Mouse (Mus musculus): ENCODE results near the gene Slc25a10. TPM values are rescaled to one million over a fixed set of nuclear protein-coding genes. Genes with fewer than 3 reads are reported as not detected.

Gene Slc25a10
- polyA plus RNA-seq, 1 experiment from 2014 or later: 73.8 TPM

GRCm38 (mm10) chr11:120455413-120455812, 36.2 kb upstream of the Slc25a10 start:
- Histone ChIP-seq H3K9ac (ENCODE audit: low read length) (no peak overlapping the region), H3K4me1 (replicated peaks; ENCODE audit: control insufficient read depth, insufficient read depth, low read length) (peaks cover 7% of the 10 kb centered on the region), H3K4me3 (ENCODE audit: low read length) (no peak overlapping the region), H3K9me3 (ENCODE audit: control insufficient read depth, low read length) (no peaks in the 10 kb centered on the region), H3K27me3 (ENCODE audit: control insufficient read depth, insufficient read depth, low read depth, low read length) (no peaks in the 10 kb centered on the region), H3K36me3 (ENCODE audit: control insufficient read depth, insufficient read depth, low read length) (peaks cover 9% of the 10 kb centered on the region), H3K27ac (ENCODE audit: low read length) (no peak overlapping the region), H3K4me2 (ENCODE audit: low read depth, low read length) (no peak overlapping the region)
- ATAC-seq (ENCODE audit: low read depth): no peak
- 92% methylated on average over 7 of the region's 7 CpGs for WGBS

- H3K9me3 ChIP-seq (ENCODE audit: control insufficient read depth, low read length): no peaks in the 10 kb centered on the region
- H3K4me3 ChIP-seq (ENCODE audit: low read length): peak overlapping the region; percentile 65
- peaks cover 7% of the 10 kb centered on the region for H3K4me1 ChIP-seq (replicated peaks; ENCODE audit: control insufficient read depth, insufficient read depth, low read length)
- peak overlapping the region; percentile 56 for H3K27ac ChIP-seq (ENCODE audit: low read length)
- H3K4me2 ChIP-seq (ENCODE audit: low read depth, low read length): peak overlapping the region; percentile 80
- 20% methylated on average over 14 of the region's 14 CpGs for WGBS
- H3K27me3 ChIP-seq (ENCODE audit: control insufficient read depth, insufficient read depth, low read depth, low read length): no peaks in the 10 kb centered on the region
- peak overlapping the region; percentile 80 for H3K9ac ChIP-seq (ENCODE audit: low read length)
- H3K36me3 ChIP-seq (ENCODE audit: control insufficient read depth, insufficient read depth, low read length): peaks cover 9% of the 10 kb centered on the region
- ATAC-seq (ENCODE audit: low read depth): peak; percentile 7; the same call in 1 of the 2 replicates
These were observed 34.3 kb upstream of the Slc25a10 start for GRCm38 (mm10) chr11:120457370-120457769.

- whole genome bisulfite sequencing: 3% methylated on average over 62 of the region's 62 CpGs
- peak within 1 kb of the TSS; percentile 80 for H3K9ac ChIP-seq (ENCODE audit: low read length)
- peaks cover 9% of the 10 kb centered on the region for H3K36me3 ChIP-seq (ENCODE audit: control insufficient read depth, insufficient read depth, low read length)
- peak within 1 kb of the TSS; percentile 65 for H3K4me3 ChIP-seq (ENCODE audit: low read length)
- no peaks in the 10 kb centered on the region for H3K27me3 ChIP-seq (ENCODE audit: control insufficient read depth, insufficient read depth, low read depth, low read length)
- peaks cover 7% of the 10 kb centered on the region for H3K4me1 ChIP-seq (replicated peaks; ENCODE audit: control insufficient read depth, insufficient read depth, low read length)
- peak within 1 kb of the TSS; percentile 56 for H3K27ac ChIP-seq (ENCODE audit: low read length)
- H3K4me2 ChIP-seq (ENCODE audit: low read depth, low read length): peak within 1 kb of the TSS; percentile 80
- H3K9me3 ChIP-seq (ENCODE audit: control insufficient read depth, low read length): no peaks in the 10 kb centered on the region
- peak; percentile 95 for ATAC-seq (ENCODE audit: low read depth)
These were observed 33.6 kb upstream of the Slc25a10 start, which contains the start of the genes Oxld1 and Ccdc137 for GRCm38 (mm10) chr11:120457772-120458751. TSS of gene Oxld1 (minus strand) at chr11:120458068. TSS of gene Ccdc137 (plus strand) at chr11:120458115.

GRCm38 (mm10) chr11:120458847-120459597, 32.6 kb upstream of the Slc25a10 start:
- Histone ChIP-seq H3K4me2 (ENCODE audit: low read depth, low read length) (peak overlapping the region; percentile 80), H3K4me3 (ENCODE audit: low read length) (peak overlapping the region; percentile 65), H3K9me3 (ENCODE audit: control insufficient read depth, low read length) (no peaks in the 10 kb centered on the region), H3K27me3 (ENCODE audit: control insufficient read depth, insufficient read depth, low read depth, low read length) (no peaks in the 10 kb centered on the region), H3K27ac (ENCODE audit: low read length) (no peak overlapping the region), H3K4me1 (replicated peaks; ENCODE audit: control insufficient read depth, insufficient read depth, low read length) (peaks cover 7% of the 10 kb centered on the region), H3K9ac (ENCODE audit: low read length) (peak overlapping the region; percentile 80), H3K36me3 (ENCODE audit: control insufficient read depth, insufficient read depth, low read length) (peaks cover 9% of the 10 kb centered on the region)
- 58% methylated on average over 6 of the region's 6 CpGs for WGBS
- no peak for ATAC-seq (ENCODE audit: low read depth)

GRCm38 (mm10) chr11:120463536-120463935, 28.1 kb upstream of the Slc25a10 start:
- WGBS: 81% methylated on average over 2 of the region's 2 CpGs
- ATAC-seq (ENCODE audit: low read depth): no peak
- H3K36me3 ChIP-seq (ENCODE audit: control insufficient read depth, insufficient read depth, low read length): peaks cover 11% of the 10 kb centered on the region

GRCm38 (mm10) chr11:120464365-120464764, 27.3 kb upstream of the Slc25a10 start:
- Histone ChIP-seq H3K4me2 (ENCODE audit: low read depth, low read length) (no peak overlapping the region), H3K9me3 (ENCODE audit: control insufficient read depth, low read length) (no peaks in the 10 kb centered on the region), H3K27ac (ENCODE audit: low read length) (no peak overlapping the region), H3K27me3 (ENCODE audit: control insufficient read depth, insufficient read depth, low read depth, low read length) (no peaks in the 10 kb centered on the region), H3K4me1 (replicated peaks; ENCODE audit: control insufficient read depth, insufficient read depth, low read length) (peaks cover 16% of the 10 kb centered on the region), H3K36me3 (ENCODE audit: control insufficient read depth, insufficient read depth, low read length) (peaks cover 9% of the 10 kb centered on the region), H3K9ac (ENCODE audit: low read length) (no peak overlapping the region), H3K4me3 (ENCODE audit: low read length) (no peak overlapping the region)
- 79% methylated on average over 5 of the region's 5 CpGs for WGBS
- ATAC-seq (ENCODE audit: low read depth): no peak

More at GRCm38 (mm10) chr11:120463536-120463935, 28.1 kb upstream of the Slc25a10 start:
- Histone ChIP-seq H3K4me1 (replicated peaks; ENCODE audit: control insufficient read depth, insufficient read depth, low read length) (peaks cover 22% of the 10 kb centered on the region), H3K9ac (ENCODE audit: low read length) (no peak overlapping the region), H3K4me2 (ENCODE audit: low read depth, low read length) (no peak overlapping the region), H3K4me3 (ENCODE audit: low read length) (no peak overlapping the region), H3K27me3 (ENCODE audit: control insufficient read depth, insufficient read depth, low read depth, low read length) (no peaks in the 10 kb centered on the region), H3K9me3 (ENCODE audit: control insufficient read depth, low read length) (no peaks in the 10 kb centered on the region), H3K27ac (ENCODE audit: low read length) (no peak overlapping the region)

- ATAC-seq (ENCODE audit: low read depth): no peak
- no peak overlapping the region for H3K4me2 ChIP-seq (ENCODE audit: low read depth, low read length)
- 87% methylated on average over 4 of the region's 4 CpGs for WGBS
These were observed 26.1 kb upstream of the Slc25a10 start for GRCm38 (mm10) chr11:120465521-120465920.

GRCm38 (mm10) chr11:120467051-120467735, 24.4 kb upstream of the Slc25a10 start, which contains the start of gene Arl16:
TSS of gene Arl16 (minus strand) at chr11:120467607.
- H3K4me2 ChIP-seq (ENCODE audit: low read depth, low read length): peak within 1 kb of the TSS; percentile 94
- H3K27me3 ChIP-seq (ENCODE audit: control insufficient read depth, insufficient read depth, low read depth, low read length): no peaks in the 10 kb centered on the region
- WGBS: under 1% methylated on average over 51 of the region's 54 CpGs
- peak within 1 kb of the TSS; percentile 90 for H3K9ac ChIP-seq (ENCODE audit: low read length)
- H3K4me3 ChIP-seq (ENCODE audit: low read length): peak within 1 kb of the TSS; percentile 96
- peaks cover 16% of the 10 kb centered on the region for H3K4me1 ChIP-seq (replicated peaks; ENCODE audit: control insufficient read depth, insufficient read depth, low read length)
- peak; percentile 100 for ATAC-seq (ENCODE audit: low read depth)
- peak within 1 kb of the TSS; percentile 65 for H3K27ac ChIP-seq (ENCODE audit: low read length)
- H3K9me3 ChIP-seq (ENCODE audit: control insufficient read depth, low read length): no peaks in the 10 kb centered on the region
- H3K36me3 ChIP-seq (ENCODE audit: control insufficient read depth, insufficient read depth, low read length): peaks cover 10% of the 10 kb centered on the region

More at GRCm38 (mm10) chr11:120465521-120465920, 26.1 kb upstream of the Slc25a10 start:
- Histone ChIP-seq H3K9ac (ENCODE audit: low read length) (no peak overlapping the region), H3K27me3 (ENCODE audit: control insufficient read depth, insufficient read depth, low read depth, low read length) (no peaks in the 10 kb centered on the region), H3K4me1 (replicated peaks; ENCODE audit: control insufficient read depth, insufficient read depth, low read length) (peaks cover 16% of the 10 kb centered on the region), H3K9me3 (ENCODE audit: control insufficient read depth, low read length) (no peaks in the 10 kb centered on the region), H3K27ac (ENCODE audit: low read length) (no peak overlapping the region), H3K36me3 (ENCODE audit: control insufficient read depth, insufficient read depth, low read length) (0 out of 2 replicates have a peak, but pooled peaks cover 2% of the 10 kb centered on the region), H3K4me3 (ENCODE audit: low read length) (no peak overlapping the region)

All from lung, embryonic 16.5 days (tissue).